Mouse (Mus musculus) kidney, postnatal 14 days (tissue): ENCODE data around the gene Ppard.

ENCODE experiments used
- DNase-seq: peaks from one replicate; pipeline ENCODE4 v3.0.0; 2022; ENCODE audit warnings: mixed read lengths

Ppard gene

DNA sequence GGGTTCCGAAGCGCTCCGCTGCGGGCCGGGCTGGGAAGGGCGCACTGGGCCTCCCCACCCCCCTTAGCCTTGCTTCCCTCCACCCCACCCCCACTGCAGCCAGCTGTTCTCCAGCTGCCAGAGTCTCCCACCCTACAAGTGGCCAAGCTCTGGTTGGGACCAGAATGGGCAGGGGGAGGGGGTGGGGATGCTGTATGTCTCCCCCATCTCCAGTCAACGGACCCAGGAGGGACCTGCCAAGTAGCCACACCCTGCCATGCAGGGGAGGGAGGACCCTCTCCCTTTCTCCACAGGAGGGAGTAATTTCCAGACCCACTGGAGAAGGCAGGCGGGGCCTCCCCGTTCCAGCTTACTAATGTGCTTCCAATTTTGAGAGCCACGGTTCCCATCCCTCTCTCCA is 113.4 kb downstream of the Ppard start:
- peak; percentile 55 for DNase-seq

DNA sequence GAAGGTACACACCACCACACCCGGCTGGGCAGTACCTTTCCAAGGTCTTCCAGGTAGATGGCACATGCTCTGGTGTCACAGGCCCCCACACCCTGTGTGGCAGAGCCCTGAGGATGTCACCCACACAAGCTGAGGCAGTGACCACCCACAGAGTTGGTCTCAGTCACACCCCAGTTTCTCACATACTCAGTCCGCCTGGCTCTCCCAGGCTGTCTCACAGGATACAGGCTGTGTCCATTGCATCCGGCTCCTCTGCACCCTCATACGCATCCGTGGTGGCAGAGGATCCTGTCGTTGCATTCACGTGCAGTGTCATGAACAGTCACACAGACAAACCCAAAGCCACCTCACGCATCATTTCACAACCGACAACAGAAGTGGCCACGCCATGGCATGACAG is 114.8 kb downstream of the Ppard start:
- DNase-seq = no peak

DNA sequence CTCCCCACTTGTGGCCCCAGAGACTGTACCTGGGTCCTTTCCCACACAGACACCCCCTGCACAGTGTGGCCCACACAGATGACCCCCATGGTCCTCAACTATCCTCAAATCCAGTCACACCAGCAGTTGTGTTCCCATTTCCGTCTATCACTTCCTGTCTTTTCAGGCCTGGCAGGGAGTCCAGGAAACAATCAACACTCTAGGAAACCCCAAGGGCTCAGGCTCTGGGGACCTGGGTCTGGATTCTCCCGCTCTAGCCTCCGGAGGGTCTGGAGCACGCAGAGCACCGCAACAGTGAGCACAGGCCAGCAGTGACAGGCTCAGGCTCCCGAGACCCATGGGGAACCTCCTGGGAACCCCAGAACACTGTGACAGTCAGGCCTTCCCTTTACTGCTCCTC is 115.7 kb downstream of the Ppard start:
- DNase-seq = peak; percentile 48

DNA sequence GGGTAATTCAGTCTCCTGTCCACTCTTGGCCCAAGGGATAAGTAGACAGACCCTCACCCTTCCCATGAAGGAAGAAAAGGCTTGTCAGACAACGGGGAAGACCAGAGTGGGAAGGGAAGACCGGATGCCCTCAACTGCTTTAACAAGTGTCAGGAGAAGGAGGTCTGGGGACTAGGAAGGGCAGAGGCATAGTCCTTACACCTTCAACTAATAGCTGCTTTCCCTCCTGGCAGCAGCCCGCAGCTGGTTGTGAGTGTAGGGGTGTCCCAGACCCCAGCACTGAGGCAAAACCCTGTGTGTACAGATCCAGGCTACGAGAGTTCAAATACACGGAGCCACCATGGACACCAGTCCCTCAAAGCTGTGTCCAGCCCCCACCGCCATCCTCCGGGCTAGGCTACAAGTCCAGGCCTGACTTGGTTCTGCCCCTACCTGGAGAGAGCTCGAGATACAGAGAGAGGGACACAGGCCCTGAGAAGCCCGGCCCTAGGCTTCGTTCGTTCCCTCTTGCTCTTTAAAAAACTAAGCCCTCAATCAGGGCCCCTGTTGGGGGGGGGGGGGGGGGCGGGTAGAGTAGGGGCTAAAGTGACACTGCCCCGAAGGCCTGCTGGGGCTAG is 116.9 kb downstream of the Ppard start:
- no peak for DNase-seq

DNA sequence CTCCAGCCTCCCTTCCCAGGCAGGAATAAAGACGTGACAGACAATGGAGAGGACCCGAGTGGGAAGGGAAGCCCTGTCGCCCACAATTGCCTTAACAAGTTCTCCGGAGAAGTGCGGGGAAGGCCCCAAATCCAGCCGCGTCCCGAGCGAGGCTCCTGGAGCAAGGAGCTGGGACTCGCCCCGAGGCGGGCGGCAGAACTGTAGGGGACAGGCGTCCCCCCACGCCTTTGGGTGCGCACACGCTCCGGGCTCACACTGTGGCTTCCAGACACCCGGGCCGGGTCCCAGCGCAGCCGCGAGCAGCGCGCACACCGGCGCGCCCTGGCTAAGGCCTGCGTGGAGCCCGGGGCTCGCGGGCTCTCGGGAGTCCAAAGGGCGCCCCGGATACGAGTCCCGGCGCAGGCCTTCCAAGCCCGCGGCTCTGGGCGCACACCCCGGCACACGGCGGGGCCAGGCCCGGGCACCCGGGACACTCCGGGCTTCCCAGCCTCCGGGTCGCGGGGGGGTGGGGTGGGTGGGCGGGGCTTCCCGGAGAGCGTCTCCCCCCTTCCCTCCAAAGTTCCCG is 117.5 kb downstream of the Ppard start:
- peak; percentile 86 for DNase-seq

DNA sequence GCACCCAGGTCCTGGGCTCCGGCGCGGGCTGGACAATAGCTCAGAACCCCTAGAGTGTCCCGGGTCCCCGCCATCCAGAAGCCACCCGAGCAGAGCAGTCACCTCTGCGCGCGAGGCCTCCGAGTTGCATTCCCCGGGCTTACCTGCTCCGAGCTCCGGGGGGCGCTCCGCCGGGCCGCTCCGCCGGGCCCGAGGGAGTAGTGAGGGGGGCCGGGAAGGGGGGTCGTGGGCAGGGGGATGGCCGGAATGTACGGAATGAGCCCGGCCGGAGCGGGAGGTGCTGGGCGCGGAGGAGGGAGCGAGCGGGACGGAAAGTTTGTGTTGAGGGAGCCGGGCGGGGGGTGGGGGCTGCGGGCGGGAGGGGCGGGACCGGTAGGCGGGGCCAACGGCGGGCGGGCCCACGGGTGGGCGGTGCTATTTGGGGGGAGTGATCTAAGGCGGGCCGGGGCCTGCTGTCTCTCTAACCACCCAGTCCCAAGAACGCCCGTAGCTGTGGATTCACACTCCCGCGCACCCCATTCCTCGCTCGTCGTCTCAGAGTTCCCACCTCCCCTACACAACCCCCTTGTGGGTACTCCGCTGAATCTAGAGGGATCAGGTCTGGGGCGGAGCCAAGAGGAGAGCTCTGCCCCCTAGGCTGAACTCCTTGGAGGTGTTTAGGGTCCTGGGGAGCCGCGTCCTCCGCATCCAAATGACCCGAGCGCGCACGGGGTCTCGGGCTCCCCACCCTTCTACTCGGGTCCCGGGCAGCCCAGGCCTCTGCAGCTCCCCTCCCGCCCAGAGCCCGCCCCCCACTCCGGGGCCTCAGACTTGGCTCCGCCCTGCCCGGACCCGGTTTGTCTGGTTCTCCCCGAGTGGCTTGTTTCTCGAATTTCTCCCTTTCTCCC is 118.2 kb downstream of the Ppard start, which contains the start of gene Tead3:
Gene Tead3 (minus strand): TSS at position 352 of the 887 bp plus-strand sequence.
- DNase-seq = peak; percentile 92
